Mouse (Mus musculus): ENCODE data around the gene Higd2a. TPM values are rescaled to one million over a fixed set of nuclear protein-coding genes. Genes with fewer than 3 reads are reported as not detected.
"Not testable (repeated sequence)": the region's sequence is repeated elsewhere in the genome, so short reads cannot be mapped to it uniquely, and the experiment has no call there.

Gene Higd2a
- polyA plus RNA-seq, 1 experiment from 2014 or later: 154 TPM

- not testable (repeated sequence) for H3K9ac ChIP-seq (replicated peaks; ENCODE audit: low read length); H3K36me3 ChIP-seq (replicated peaks; ENCODE audit: control insufficient read depth, insufficient read depth, low read depth, low read length); H3K27ac ChIP-seq (replicated peaks; ENCODE audit: low read depth, low read length); H3K27me3 ChIP-seq (ENCODE audit: control insufficient read depth, insufficient read depth, low read length); DNase-seq (ENCODE audit: low spot score); H3K4me3 ChIP-seq (ENCODE audit: low read depth, low read length); H3K4me1 ChIP-seq (ENCODE audit: control insufficient read depth, insufficient read depth, low read length); H3K4me2 ChIP-seq (ENCODE audit: low read depth, low read length); ATAC-seq (replicated peaks; ENCODE audit: insufficient number of reproducible peaks, low FRiP score, low TSS enrichment, low read depth); H3K9me3 ChIP-seq (replicated peaks; ENCODE audit: control insufficient read depth, low read length)
- WGBS: 84% methylated on average over 8 of the region's 8 CpGs
These were observed 23.1 kb downstream of the Higd2a start for GRCm38 (mm10) chr13:54613141-54613540.

- no peak overlapping the region for H3K4me2 ChIP-seq (ENCODE audit: low read depth, low read length)
- no peaks in the 10 kb centered on the region for H3K36me3 ChIP-seq (replicated peaks; ENCODE audit: control insufficient read depth, insufficient read depth, low read depth, low read length)
- no peak overlapping the region for H3K27ac ChIP-seq (replicated peaks; ENCODE audit: low read depth, low read length)
- no peaks in the 10 kb centered on the region for H3K4me1 ChIP-seq (ENCODE audit: control insufficient read depth, insufficient read depth, low read length)
- WGBS: 81% methylated on average over 8 of the region's 8 CpGs
- no peak for ATAC-seq (replicated peaks; ENCODE audit: insufficient number of reproducible peaks, low FRiP score, low TSS enrichment, low read depth)
- H3K9me3 ChIP-seq (replicated peaks; ENCODE audit: control insufficient read depth, low read length): no peaks in the 10 kb centered on the region
- no peak overlapping the region for H3K9ac ChIP-seq (replicated peaks; ENCODE audit: low read length)
- H3K4me3 ChIP-seq (ENCODE audit: low read depth, low read length): no peak overlapping the region
- no peak for DNase-seq (ENCODE audit: low spot score)
- H3K27me3 ChIP-seq (ENCODE audit: control insufficient read depth, insufficient read depth, low read length): no peaks in the 10 kb centered on the region
These were observed 26.3 kb downstream of the Higd2a start for GRCm38 (mm10) chr13:54616307-54616706.

- no peaks in the 10 kb centered on the region for H3K27me3 ChIP-seq (ENCODE audit: control insufficient read depth, insufficient read depth, low read length)
- peak; percentile 13 for DNase-seq (ENCODE audit: low spot score)
- H3K4me2 ChIP-seq (ENCODE audit: low read depth, low read length): no peak overlapping the region
- H3K36me3 ChIP-seq (replicated peaks; ENCODE audit: control insufficient read depth, insufficient read depth, low read depth, low read length): no peaks in the 10 kb centered on the region
- no peak overlapping the region for H3K4me3 ChIP-seq (ENCODE audit: low read depth, low read length)
- no peak overlapping the region for H3K27ac ChIP-seq (replicated peaks; ENCODE audit: low read depth, low read length)
- ATAC-seq (replicated peaks; ENCODE audit: insufficient number of reproducible peaks, low FRiP score, low TSS enrichment, low read depth): no peak
- no peaks in the 10 kb centered on the region for H3K9me3 ChIP-seq (replicated peaks; ENCODE audit: control insufficient read depth, low read length)
- 64% methylated on average over 6 of the region's 6 CpGs for WGBS
- no peak overlapping the region for H3K9ac ChIP-seq (replicated peaks; ENCODE audit: low read length)
- H3K4me1 ChIP-seq (ENCODE audit: control insufficient read depth, insufficient read depth, low read length): no peaks in the 10 kb centered on the region
These were observed 27.0 kb downstream of the Higd2a start for GRCm38 (mm10) chr13:54616998-54617397.

- peak; percentile 99 for DNase-seq (ENCODE audit: low spot score)
- H3K27me3 ChIP-seq (ENCODE audit: control insufficient read depth, insufficient read depth, low read length): no peaks in the 10 kb centered on the region
- H3K36me3 ChIP-seq (replicated peaks; ENCODE audit: control insufficient read depth, insufficient read depth, low read depth, low read length): no peaks in the 10 kb centered on the region
These were observed 31.3 kb downstream of the Higd2a start, which contains the start of gene Faf2 for GRCm38 (mm10) chr13:54621155-54621932. Faf2 (plus strand) TSS chr13:54621784.

GRCm38 (mm10) chr13:54621960-54622521 is 32.0 kb downstream of the Higd2a start:
- Histone ChIP-seq H3K9me3 (replicated peaks; ENCODE audit: control insufficient read depth, low read length) (no peaks in the 10 kb centered on the region), H3K36me3 (replicated peaks; ENCODE audit: control insufficient read depth, insufficient read depth, low read depth, low read length) (no peaks in the 10 kb centered on the region), H3K4me2 (ENCODE audit: low read depth, low read length) (peak overlapping the region; percentile 75), H3K4me3 (ENCODE audit: low read depth, low read length) (peak overlapping the region; percentile 96), H3K27me3 (ENCODE audit: control insufficient read depth, insufficient read depth, low read length) (no peaks in the 10 kb centered on the region), H3K27ac (replicated peaks; ENCODE audit: low read depth, low read length) (peak overlapping the region; percentile 56; the same call in 1 of the 2 replicates), H3K4me1 (ENCODE audit: control insufficient read depth, insufficient read depth, low read length) (no peaks in the 10 kb centered on the region; the same call in none of the 2 replicates), H3K9ac (replicated peaks; ENCODE audit: low read length) (peak overlapping the region; percentile 96)
- 1% methylated on average over 27 of the region's 27 CpGs for WGBS
- DNase-seq (ENCODE audit: low spot score) (peak; percentile 20), ATAC-seq (replicated peaks; ENCODE audit: insufficient number of reproducible peaks, low FRiP score, low TSS enrichment, low read depth) (peak; percentile 74; the same call in 1 of the 2 replicates)

More at GRCm38 (mm10) chr13:54621155-54621932, 31.3 kb downstream of the Higd2a start, which contains the start of gene Faf2:
- Histone ChIP-seq H3K4me1 (ENCODE audit: control insufficient read depth, insufficient read depth, low read length) (no peaks in the 10 kb centered on the region; the same call in none of the 2 replicates), H3K4me3 (ENCODE audit: low read depth, low read length) (peak within 1 kb of the TSS; percentile 96), H3K9me3 (replicated peaks; ENCODE audit: control insufficient read depth, low read length) (no peaks in the 10 kb centered on the region), H3K27ac (replicated peaks; ENCODE audit: low read depth, low read length) (peak within 1 kb of the TSS; percentile 56; the same call in 1 of the 2 replicates), H3K4me2 (ENCODE audit: low read depth, low read length) (peak within 1 kb of the TSS; percentile 75), H3K9ac (replicated peaks; ENCODE audit: low read length) (peak within 1 kb of the TSS; percentile 96)
- peak; percentile 96 for ATAC-seq (replicated peaks; ENCODE audit: insufficient number of reproducible peaks, low FRiP score, low TSS enrichment, low read depth)
- 11% methylated on average over 44 of the region's 44 CpGs for WGBS

GRCm38 (mm10) chr13:54629128-54629527 is 39.1 kb downstream of the Higd2a start:
- no peaks in the 10 kb centered on the region for H3K9me3 ChIP-seq (replicated peaks; ENCODE audit: control insufficient read depth, low read length)
- H3K4me1 ChIP-seq (ENCODE audit: control insufficient read depth, insufficient read depth, low read length): no peaks in the 10 kb centered on the region; the same call in 1 of the 2 replicates
- no peak overlapping the region for H3K4me2 ChIP-seq (ENCODE audit: low read depth, low read length)
- no peaks in the 10 kb centered on the region for H3K36me3 ChIP-seq (replicated peaks; ENCODE audit: control insufficient read depth, insufficient read depth, low read depth, low read length)
- no peak for DNase-seq (ENCODE audit: low spot score)
- no peaks in the 10 kb centered on the region for H3K27me3 ChIP-seq (ENCODE audit: control insufficient read depth, insufficient read depth, low read length)
- WGBS: 88% methylated on average over 4 of the region's 4 CpGs
- H3K4me3 ChIP-seq (ENCODE audit: low read depth, low read length): no peak overlapping the region
- ATAC-seq (replicated peaks; ENCODE audit: insufficient number of reproducible peaks, low FRiP score, low TSS enrichment, low read depth): no peak
- H3K9ac ChIP-seq (replicated peaks; ENCODE audit: low read length): no peak overlapping the region
- no peak overlapping the region for H3K27ac ChIP-seq (replicated peaks; ENCODE audit: low read depth, low read length)

GRCm38 (mm10) chr13:54632731-54633277 is 42.8 kb downstream of the Higd2a start:
- H3K27me3 ChIP-seq (ENCODE audit: control insufficient read depth, insufficient read depth, low read length): no peaks in the 10 kb centered on the region
- H3K4me3 ChIP-seq (ENCODE audit: low read depth, low read length): no peak overlapping the region
- WGBS: 69% methylated on average over 3 of the region's 3 CpGs
- DNase-seq (ENCODE audit: low spot score) (no peak), ATAC-seq (replicated peaks; ENCODE audit: insufficient number of reproducible peaks, low FRiP score, low TSS enrichment, low read depth) (no peak)
- H3K4me1 ChIP-seq (ENCODE audit: control insufficient read depth, insufficient read depth, low read length): no peaks in the 10 kb centered on the region
- no peaks in the 10 kb centered on the region for H3K36me3 ChIP-seq (replicated peaks; ENCODE audit: control insufficient read depth, insufficient read depth, low read depth, low read length)
- no peak overlapping the region for H3K4me2 ChIP-seq (ENCODE audit: low read depth, low read length)
- H3K9me3 ChIP-seq (replicated peaks; ENCODE audit: control insufficient read depth, low read length): no peaks in the 10 kb centered on the region
- no peak overlapping the region for H3K9ac ChIP-seq (replicated peaks; ENCODE audit: low read length)
- no peak overlapping the region for H3K27ac ChIP-seq (replicated peaks; ENCODE audit: low read depth, low read length)

- H3K4me2 ChIP-seq (ENCODE audit: low read depth, low read length): no peak overlapping the region
- no peak overlapping the region for H3K9ac ChIP-seq (replicated peaks; ENCODE audit: low read length)
- H3K9me3 ChIP-seq (replicated peaks; ENCODE audit: control insufficient read depth, low read length): no peaks in the 10 kb centered on the region
- H3K27me3 ChIP-seq (ENCODE audit: control insufficient read depth, insufficient read depth, low read length): no peaks in the 10 kb centered on the region
- ATAC-seq (replicated peaks; ENCODE audit: insufficient number of reproducible peaks, low FRiP score, low TSS enrichment, low read depth) (no peak), DNase-seq (ENCODE audit: low spot score) (no peak)
- 94% methylated on average over 3 of the region's 3 CpGs for WGBS
- no peak overlapping the region for H3K4me3 ChIP-seq (ENCODE audit: low read depth, low read length)
- H3K27ac ChIP-seq (replicated peaks; ENCODE audit: low read depth, low read length): no peak overlapping the region
- no peaks in the 10 kb centered on the region for H3K4me1 ChIP-seq (ENCODE audit: control insufficient read depth, insufficient read depth, low read length)
- no peaks in the 10 kb centered on the region for H3K36me3 ChIP-seq (replicated peaks; ENCODE audit: control insufficient read depth, insufficient read depth, low read depth, low read length)
These were observed 45.0 kb downstream of the Higd2a start for GRCm38 (mm10) chr13:54635011-54635410.
